Mouse (Mus musculus) gonadal fat pad, adult 2 months (tissue): ENCODE data around the gene Rab26. TPM values are rescaled to one million over a fixed set of nuclear protein-coding genes. Genes with fewer than 3 reads are reported as not detected.

Experiments used
- DNase-seq: peaks from one replicate; pipeline ENCODE4 v3.0.0-alpha.2; 2012; ENCODE audit warnings: low read depth
- polyA plus RNA-seq: library from polyadenylated mRNA; depleted of rRNA; stranded (reverse); fragments of >200 nt; gene quantifications from 2 replicates; pipeline ENCODE4 v1.2.3, GENCODE M21; 2012; rRNA removed

Gene Rab26
- polyA plus RNA-seq, 1 experiment, result 48.5 TPM

DNA sequence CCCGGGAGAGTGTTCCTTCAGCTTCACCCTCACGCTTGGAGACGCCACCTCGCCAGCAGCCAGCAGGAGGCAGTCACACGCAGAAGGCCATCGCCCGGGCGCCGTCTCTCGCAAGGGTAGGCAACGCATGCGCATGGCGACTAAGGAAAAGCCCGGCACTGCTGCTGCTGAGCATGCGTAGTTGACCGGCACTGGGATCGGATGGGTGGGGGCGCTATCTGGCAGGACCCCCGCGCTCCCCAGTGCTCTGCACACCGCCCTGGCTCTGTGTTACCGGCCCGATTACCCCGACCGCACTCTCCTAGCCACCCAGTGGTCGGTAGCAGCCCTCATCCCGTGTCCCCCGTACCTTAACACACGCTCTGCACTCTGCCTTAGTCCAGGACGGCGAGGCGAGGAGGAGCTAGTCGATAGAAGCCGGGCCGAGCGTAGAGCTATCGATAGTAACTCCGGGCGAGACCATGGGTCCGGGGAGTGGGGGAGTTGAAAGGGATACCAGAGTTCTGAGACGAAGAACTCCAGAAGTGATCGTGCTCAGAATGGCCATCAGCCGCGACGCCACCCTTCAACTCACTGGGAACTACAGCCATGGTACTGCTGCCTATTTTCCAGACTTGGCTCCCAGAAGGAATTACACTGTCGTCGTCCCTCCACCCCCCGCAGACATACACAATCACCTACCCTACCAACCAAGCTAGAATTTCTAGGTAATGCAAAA lies 55.2 kb downstream of the Rab26 start, which contains the start of gene Mlst8:
Mlst8 (minus strand) TSS at position 416 of the 718 bp plus-strand sequence.
- no peak for DNase-seq

GRCm38 (mm10) chr17:24477985-24478600 lies 55.9 kb downstream of the Rab26 start:
- no peak for DNase-seq

Other genes starting within 250 kb of the Rab26 start
- 0.06 and 0.09 TPM in 2 replicates for gene Abca17, start 183.1 kb downstream of the Rab26 start, polyA plus RNA-seq
- 78.6 and 87.5 TPM in 2 replicates for gene Abca3, start 182.3 kb downstream of the Rab26 start, polyA plus RNA-seq
- gene Rnps1, start 119.6 kb downstream of the Rab26 start, polyA plus RNA-seq, result 96.6 and 102 TPM in 2 replicates
- 119 and 137 TPM in 2 replicates for gene Eci1, start 107.6 kb downstream of the Rab26 start, polyA plus RNA-seq
- gene Dnase1l2, start 91.1 kb downstream of the Rab26 start, polyA plus RNA-seq, result 82.9 and 106 TPM in 2 replicates
- 89.7 and 102 TPM in 2 replicates for gene E4f1, start 63.9 kb downstream of the Rab26 start, polyA plus RNA-seq
- gene Pgp, start 63.8 kb downstream of the Rab26 start, polyA plus RNA-seq, result 100 and 123 TPM in 2 replicates
- 4.7 and 5.4 TPM in 2 replicates for gene Bricd5, start 60.3 kb downstream of the Rab26 start, polyA plus RNA-seq
- 41.4 and 44.0 TPM in 2 replicates for gene Mlst8, start 55.1 kb downstream of the Rab26 start, polyA plus RNA-seq
- 1.7 and 2.1 TPM in 2 replicates for gene Caskin1, start 45.6 kb downstream of the Rab26 start, polyA plus RNA-seq
- 169 and 195 TPM in 2 replicates for gene Traf7, start 6.3 kb downstream of the Rab26 start, polyA plus RNA-seq
- gene Pkd1, start 15.6 kb upstream of the Rab26 start, polyA plus RNA-seq, result 70.0 and 75.7 TPM in 2 replicates
- gene Tsc2, start 98.4 kb upstream of the Rab26 start, polyA plus RNA-seq, result 133 and 141 TPM in 2 replicates
- 15.2 and 16.4 TPM in 2 replicates for gene Nthl1, start 98.5 kb upstream of the Rab26 start, polyA plus RNA-seq
- gene Slc9a3r2, start 116.1 kb upstream of the Rab26 start, polyA plus RNA-seq, result 61.6 and 83.0 TPM in 2 replicates
- gene Npw, start 124.2 kb upstream of the Rab26 start, polyA plus RNA-seq, result not detected in 2 replicates
- 51.3 and 56.6 TPM in 2 replicates for gene Zfp598, start 135.5 kb upstream of the Rab26 start, polyA plus RNA-seq
- 0.18 and 0.23 TPM in 2 replicates for gene Syngr3, start 155.7 kb upstream of the Rab26 start, polyA plus RNA-seq
- 25.6 and 27.6 TPM in 2 replicates for gene Gfer, start 161.9 kb upstream of the Rab26 start, polyA plus RNA-seq
- 6.2 and 7.1 TPM in 2 replicates for gene Noxo1, start 162.0 kb upstream of the Rab26 start, polyA plus RNA-seq
- gene Tbl3, start 173.4 kb upstream of the Rab26 start, polyA plus RNA-seq, result 44.4 and 61.9 TPM in 2 replicates
- gene Rnf151, start 183.9 kb upstream of the Rab26 start, polyA plus RNA-seq, result 2.3 and 3.4 TPM in 2 replicates
- gene Rps2, start 183.9 kb upstream of the Rab26 start, polyA plus RNA-seq, result 2,300 and 2,553 TPM in 2 replicates
- gene Ndufb10, start 190.3 kb upstream of the Rab26 start, polyA plus RNA-seq, result 370 and 426 TPM in 2 replicates
- gene Rpl3l, start 193.6 kb upstream of the Rab26 start, polyA plus RNA-seq, result 31.1 and 36.7 TPM in 2 replicates
- gene Msrb1, start 202.4 kb upstream of the Rab26 start, polyA plus RNA-seq, result 112 and 152 TPM in 2 replicates
- 26.1 and 35.8 TPM in 2 replicates for gene Hs3st6, start 218.8 kb upstream of the Rab26 start, polyA plus RNA-seq